Mouse (Mus musculus) olfactory bulb, adult 2 months (tissue): ENCODE results near the gene Gtf3c4.

Experiments used
- CTCF ChIP-seq: fragments of 200-500 bp; IDR thresholded peaks from 2 replicates; pipeline ENCODE4 v1.5.1; 2012; ENCODE audit warnings: low read depth, mild to moderate bottlenecking, low read length, moderate library complexity; ENCODE audit not compliant: insufficient read depth
- POLR2A ChIP-seq: fragments of 200-500 bp; IDR thresholded peaks from 2 replicates; pipeline ENCODE4 v1.6.1; 2012; ENCODE audit warnings: mild to moderate bottlenecking, low read depth, low read length, moderate library complexity; ENCODE audit not compliant: insufficient read depth

DNA sequence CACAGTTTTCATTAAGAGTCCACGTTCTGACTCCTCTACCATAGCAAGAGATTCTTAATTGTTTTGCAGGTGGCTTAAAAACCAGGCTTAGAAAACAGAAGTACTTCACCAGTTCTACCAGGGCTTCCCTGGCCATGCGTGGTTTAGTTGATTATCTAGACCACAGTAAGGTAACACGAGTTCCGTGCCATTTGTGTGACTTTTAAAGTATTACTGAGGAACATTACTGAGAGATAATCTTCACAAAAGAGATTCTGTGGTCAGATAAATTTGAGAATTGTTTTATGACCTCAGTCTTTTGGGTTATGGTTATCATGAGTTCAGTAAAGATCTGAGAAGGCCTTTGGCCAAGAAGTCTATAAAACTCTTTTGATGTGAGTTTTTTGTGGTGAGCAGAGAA lies 19.1 kb upstream of the Gtf3c4 start:
- no peak for TF ChIP-seq CTCF
- TF ChIP-seq POLR2A: no peak
